Mouse (Mus musculus) kidney, adult 2 months (tissue): Measurements from ENCODE around the gene Frem1.

ENCODE experiments used
- CTCF ChIP-seq: fragments of 200-500 bp; conservative IDR thresholded peaks from 2 replicates; pipeline ENCODE4 v1.5.1; 2011; ENCODE audit warnings: low read depth, mild to moderate bottlenecking, control low read depth, low read length, moderate library complexity, mixed read lengths; ENCODE audit not compliant: insufficient read depth, insufficient read length
- POLR2A ChIP-seq: fragments of 200-500 bp; IDR thresholded peaks from one replicate; pipeline ENCODE4 v1.6.1; 2011; ENCODE audit warnings: low read depth, low read length, control low read depth

GRCm38 (mm10) chr4:83099025-83099424 is 46.9 kb upstream of the Frem1 start:
- no peak for TF ChIP-seq CTCF
- TF ChIP-seq POLR2A, result no peak
